Mouse (Mus musculus): ENCODE measurements around the gene Fbxo45. TPM values are rescaled to one million over a fixed set of nuclear protein-coding genes. Genes with fewer than 3 reads are reported as not detected.

Fbxo45 gene
- polyA plus RNA-seq (2015; fragmentation: Nextera tagmentation; extraction: Ambion mirVana), result 7.1 and 8.1 TPM in 2 replicates

DNA sequence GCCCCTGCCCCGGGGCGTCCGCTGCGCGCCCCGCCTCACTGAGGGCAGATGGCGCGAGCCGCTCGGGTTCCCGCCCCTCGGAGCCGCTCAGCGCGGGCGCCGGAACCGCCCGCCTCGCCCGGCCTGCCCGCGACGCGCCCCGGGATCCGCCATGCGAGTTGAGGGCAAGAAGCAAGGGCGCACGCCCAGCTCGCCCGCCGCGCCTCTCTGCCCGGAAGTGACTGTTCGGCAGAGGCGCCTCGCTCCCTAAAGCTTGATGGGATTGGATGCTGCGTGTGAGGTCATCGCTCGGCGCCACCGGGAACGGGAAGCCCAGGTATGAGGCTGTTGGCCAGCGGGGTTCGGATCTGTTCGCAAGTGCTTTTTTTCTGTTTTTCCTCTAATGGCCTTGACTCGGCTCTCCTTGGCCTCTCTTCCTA lies at the start of gene Fbxo45, which contains the start of gene Wdr53:
Fbxo45 (minus strand) TSS at position 207 of the 419 bp plus-strand sequence.
Wdr53 (plus strand) TSS at position 276 of the 419 bp plus-strand sequence.
- ATAC-seq (replicated peaks; ENCODE audit: low FRiP score, low read depth) (peak; percentile 99), DNase-seq (ENCODE audit: low spot score) (peak; percentile 98)
- peak within 1 kb of the TSS; percentile 87 for H3K9ac ChIP-seq (ENCODE audit: low read depth, low read length)
- peak within 1 kb of the TSS; percentile 83 for H3K4me3 ChIP-seq (replicated peaks; ENCODE audit: low read depth, low read length)
- peaks cover 5% of the 10 kb centered on the region; the same call in 1 of the 2 replicates for H3K4me1 ChIP-seq (replicated peaks; ENCODE audit: insufficient read depth, low read length)
- peak within 1 kb of the TSS; percentile 93 for H3K27ac ChIP-seq
- WGBS, result under 1% methylated on average over 48 of the region's 48 CpGs
- no peaks in the 10 kb centered on the region for H3K36me3 ChIP-seq (ENCODE audit: insufficient read depth, low read length)
- no peaks in the 10 kb centered on the region for H3K27me3 ChIP-seq (ENCODE audit: insufficient read depth, low read length)
- no peaks in the 10 kb centered on the region for H3K9me3 ChIP-seq (replicated peaks; ENCODE audit: low read length)
- peak within 1 kb of the TSS; percentile 76 for H3K4me2 ChIP-seq (ENCODE audit: low read length)
- no peak for TF ChIP-seq CTCF (IDR thresholded peaks at IDR 0.05; ENCODE audit: low read depth)

DNA sequence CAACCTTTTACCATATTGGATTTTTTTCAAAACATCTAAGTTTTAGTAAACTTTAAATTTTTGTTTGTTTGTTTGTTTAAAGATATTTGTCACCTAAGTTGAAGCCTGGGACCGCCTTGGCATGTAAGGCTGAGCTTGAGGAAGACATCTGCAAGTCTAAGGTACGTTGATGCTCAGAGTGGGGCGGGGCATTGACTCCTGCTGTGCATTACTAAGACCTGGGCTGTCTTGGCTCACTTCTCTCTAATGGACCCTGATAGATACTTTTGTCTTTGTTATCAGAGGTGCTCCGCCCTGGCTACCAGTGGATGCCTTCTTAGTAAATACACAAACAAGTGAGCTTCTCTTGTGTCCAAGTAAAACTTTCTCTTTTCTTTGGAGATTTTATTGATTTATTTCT lies 44.9 kb upstream of the Fbxo45 start:
- WGBS, result 96% methylated on average over 4 of the region's 4 CpGs
- H3K36me3 ChIP-seq (ENCODE audit: insufficient read depth, low read length), result peaks cover 30% of the 10 kb centered on the region
- no peak overlapping the region for H3K4me2 ChIP-seq (ENCODE audit: low read length)
- no peak for DNase-seq (ENCODE audit: low spot score)
- no peak overlapping the region for H3K4me3 ChIP-seq (replicated peaks; ENCODE audit: low read depth, low read length)
- ATAC-seq (replicated peaks; ENCODE audit: low FRiP score, low read depth), result no peak
- H3K9ac ChIP-seq (ENCODE audit: low read depth, low read length), result no peak overlapping the region
- H3K27me3 ChIP-seq (ENCODE audit: insufficient read depth, low read length), result no peaks in the 10 kb centered on the region
- TF ChIP-seq CTCF (IDR thresholded peaks at IDR 0.05; ENCODE audit: low read depth), result no peak
- H3K27ac ChIP-seq, result no peak overlapping the region
- no peaks in the 10 kb centered on the region for H3K9me3 ChIP-seq (replicated peaks; ENCODE audit: low read length)
- no peaks in the 10 kb centered on the region for H3K4me1 ChIP-seq (replicated peaks; ENCODE audit: insufficient read depth, low read length)

DNA sequence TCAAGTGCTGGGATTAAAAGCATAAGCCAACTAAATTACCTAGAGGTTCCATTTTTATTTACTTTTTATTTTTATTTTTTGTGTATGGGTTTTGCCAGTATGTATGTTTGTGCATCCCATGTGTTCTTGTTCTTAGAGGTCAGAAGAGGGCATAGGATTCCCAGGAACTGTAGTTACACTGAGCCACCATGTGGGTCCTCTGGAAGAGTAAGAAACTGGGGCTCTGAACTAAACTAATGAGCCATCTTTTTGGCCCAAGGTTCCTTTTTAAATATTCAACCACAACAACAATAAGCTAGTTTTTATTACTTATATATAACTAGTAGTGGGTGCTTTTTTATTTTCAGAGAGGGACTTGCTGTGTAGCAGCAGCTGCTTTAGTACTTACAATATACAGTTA lies 35.6 kb upstream of the Fbxo45 start:
- Histone ChIP-seq H3K4me2 (ENCODE audit: low read length) (no peak overlapping the region), H3K4me3 (replicated peaks; ENCODE audit: low read depth, low read length) (no peak overlapping the region), H3K27me3 (ENCODE audit: insufficient read depth, low read length) (no peaks in the 10 kb centered on the region), H3K9ac (ENCODE audit: low read depth, low read length) (no peak overlapping the region), H3K36me3 (ENCODE audit: insufficient read depth, low read length) (peaks cover 22% of the 10 kb centered on the region), H3K9me3 (replicated peaks; ENCODE audit: low read length) (no peaks in the 10 kb centered on the region), H3K27ac (no peak overlapping the region), H3K4me1 (replicated peaks; ENCODE audit: insufficient read depth, low read length) (no peaks in the 10 kb centered on the region)
- no peak for DNase-seq (ENCODE audit: low spot score)
- TF ChIP-seq CTCF (IDR thresholded peaks at IDR 0.05; ENCODE audit: low read depth), result no peak
- no peak for ATAC-seq (replicated peaks; ENCODE audit: low FRiP score, low read depth)

DNA sequence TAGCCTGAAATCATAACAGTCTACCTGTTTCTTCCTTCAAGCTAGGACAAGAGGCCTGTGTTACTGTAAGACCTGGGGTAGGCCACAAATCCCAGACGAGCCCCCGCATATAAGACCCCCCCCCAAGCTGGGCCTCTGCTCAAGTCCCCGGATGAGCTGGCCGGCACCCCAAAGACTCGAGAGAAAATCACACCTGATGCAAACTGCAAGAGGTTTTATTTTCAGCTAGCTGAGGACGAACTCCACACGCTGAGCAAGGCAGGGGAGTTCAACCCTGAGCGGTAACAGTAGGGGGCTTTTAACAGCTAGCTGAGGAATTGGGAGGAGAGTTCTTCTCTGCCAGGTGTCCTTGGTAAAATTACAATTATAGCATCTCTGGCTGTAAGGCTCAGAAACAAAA lies 33.3 kb upstream of the Fbxo45 start:
- Histone ChIP-seq H3K27me3 (ENCODE audit: insufficient read depth, low read length) (no peaks in the 10 kb centered on the region), H3K36me3 (ENCODE audit: insufficient read depth, low read length) (peaks cover 18% of the 10 kb centered on the region), H3K27ac (no peak overlapping the region), H3K4me3 (replicated peaks; ENCODE audit: low read depth, low read length) (no peak overlapping the region), H3K9ac (ENCODE audit: low read depth, low read length) (no peak overlapping the region), H3K4me2 (ENCODE audit: low read length) (no peak overlapping the region), H3K4me1 (replicated peaks; ENCODE audit: insufficient read depth, low read length) (peaks cover 3% of the 10 kb centered on the region; the same call in 1 of the 2 replicates), H3K9me3 (replicated peaks; ENCODE audit: low read length) (no peaks in the 10 kb centered on the region)
- ATAC-seq (replicated peaks; ENCODE audit: low FRiP score, low read depth), result no peak
- 96% methylated on average over 8 of the region's 8 CpGs for WGBS
- TF ChIP-seq CTCF (IDR thresholded peaks at IDR 0.05; ENCODE audit: low read depth), result no peak
- no peak for DNase-seq (ENCODE audit: low spot score)

DNA sequence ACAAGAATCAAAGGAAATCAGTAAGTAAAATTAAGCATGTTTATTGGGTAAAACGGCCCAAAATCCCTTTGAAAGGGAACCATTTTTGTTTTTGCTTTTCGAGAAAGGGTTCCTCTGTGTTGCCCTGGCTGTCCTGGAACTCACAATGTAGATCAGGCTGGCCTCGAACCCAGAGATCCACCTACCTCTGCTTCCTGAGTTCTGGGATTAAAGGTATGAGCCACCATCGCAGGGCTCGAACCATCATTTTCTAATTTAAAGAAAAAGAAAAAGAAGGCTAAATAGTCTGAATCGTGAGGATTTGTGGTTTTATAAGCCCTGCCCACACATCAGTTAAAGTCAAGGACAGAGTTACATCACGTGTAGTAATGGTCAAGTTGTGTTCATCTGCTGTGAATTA lies 31.4 kb upstream of the Fbxo45 start:
- no peak for TF ChIP-seq CTCF (IDR thresholded peaks at IDR 0.05; ENCODE audit: low read depth)
- peak overlapping the region; percentile 77 for H3K4me2 ChIP-seq (ENCODE audit: low read length)
- 0 out of 2 replicates have a peak, but pooled peaks cover 1% of the 10 kb centered on the region for H3K36me3 ChIP-seq (ENCODE audit: insufficient read depth, low read length)
- no peaks in the 10 kb centered on the region for H3K27me3 ChIP-seq (ENCODE audit: insufficient read depth, low read length)
- H3K4me1 ChIP-seq (replicated peaks; ENCODE audit: insufficient read depth, low read length), result peaks cover 3% of the 10 kb centered on the region; the same call in 1 of the 2 replicates
- peak overlapping the region; percentile 93 for H3K4me3 ChIP-seq (replicated peaks; ENCODE audit: low read depth, low read length)
- 41% methylated on average over 7 of the region's 7 CpGs for WGBS
- H3K9ac ChIP-seq (ENCODE audit: low read depth, low read length), result peak overlapping the region; percentile 88
- H3K27ac ChIP-seq, result peak overlapping the region; percentile 96
- DNase-seq (ENCODE audit: low spot score), result no peak
- no peaks in the 10 kb centered on the region for H3K9me3 ChIP-seq (replicated peaks; ENCODE audit: low read length)
- ATAC-seq (replicated peaks; ENCODE audit: low FRiP score, low read depth), result no peak

DNA sequence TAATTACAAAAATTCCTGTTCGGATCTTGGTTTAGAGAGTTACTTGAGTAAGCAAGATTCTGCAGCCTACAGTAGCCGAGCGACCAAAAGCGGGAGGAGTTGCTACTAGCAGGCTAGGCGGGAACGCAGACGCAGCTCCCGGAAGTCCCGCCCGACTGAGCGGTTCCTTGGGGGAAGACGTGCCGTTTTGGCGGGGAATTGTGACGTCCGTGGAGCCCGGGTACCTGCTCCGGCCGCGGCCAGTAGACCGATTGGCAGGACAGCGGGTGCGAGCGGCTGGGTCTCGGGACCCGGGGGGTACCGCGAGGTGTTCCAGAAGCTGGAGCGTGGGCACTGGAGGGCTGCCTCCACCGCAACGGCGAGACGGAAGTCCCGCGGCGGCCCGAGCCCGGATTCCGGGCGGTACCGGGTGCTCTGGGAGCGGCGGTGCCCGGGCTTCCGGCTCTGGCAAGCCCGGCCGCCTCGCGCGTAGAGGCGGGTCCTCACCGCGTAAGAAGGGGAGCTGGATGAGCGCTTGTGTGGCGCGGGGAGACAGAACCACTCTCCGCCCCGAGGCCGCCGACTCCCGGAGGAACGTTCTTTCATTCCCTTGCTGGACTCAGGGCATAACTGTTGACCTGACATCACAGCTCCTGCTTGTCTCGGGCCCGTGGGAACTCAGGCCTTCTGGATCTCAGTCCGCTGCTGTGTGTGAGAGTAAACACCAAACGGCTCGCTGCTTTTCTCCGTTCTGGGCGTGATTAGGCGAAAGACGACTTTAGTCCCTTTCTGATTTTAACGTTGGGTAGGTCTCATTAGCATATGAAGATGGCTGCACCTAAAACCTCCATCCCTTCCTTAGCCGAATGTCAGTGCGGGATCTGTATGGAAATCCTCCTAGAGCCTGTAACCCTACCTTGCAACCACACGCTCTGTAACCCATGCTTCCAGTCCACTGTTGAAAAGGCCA lies 30.6 kb upstream of the Fbxo45 start, which contains the start of gene Rnf168:
Rnf168 (plus strand) TSS at position 152 of the 949 bp plus-strand sequence.
- Histone ChIP-seq H3K27ac (peak within 1 kb of the TSS; percentile 96), H3K27me3 (ENCODE audit: insufficient read depth, low read length) (no peaks in the 10 kb centered on the region), H3K4me2 (ENCODE audit: low read length) (peak within 1 kb of the TSS; percentile 77), H3K36me3 (ENCODE audit: insufficient read depth, low read length) (no peaks in the 10 kb centered on the region), H3K9me3 (replicated peaks; ENCODE audit: low read length) (no peaks in the 10 kb centered on the region), H3K4me3 (replicated peaks; ENCODE audit: low read depth, low read length) (peak within 1 kb of the TSS; percentile 93), H3K4me1 (replicated peaks; ENCODE audit: insufficient read depth, low read length) (peaks cover 3% of the 10 kb centered on the region; the same call in 1 of the 2 replicates), H3K9ac (ENCODE audit: low read depth, low read length) (peak within 1 kb of the TSS; percentile 88)
- peak; percentile 90 for ATAC-seq (replicated peaks; ENCODE audit: low FRiP score, low read depth)
- peak; percentile 96 for DNase-seq (ENCODE audit: low spot score)
- no peak for TF ChIP-seq CTCF (IDR thresholded peaks at IDR 0.05; ENCODE audit: low read depth)
- WGBS, result under 1% methylated on average over 75 of the region's 75 CpGs

Measured in kidney, postnatal 0 days (tissue).